Mouse (Mus musculus) E14TG2a.4 (cell line): ENCODE measurements around the gene Trip12.

ENCODE experiments used
- CTCF ChIP-seq: conservative IDR thresholded peaks from 2 replicates; pipeline ENCODE4 v1.5.1; 2014; ENCODE audit warnings: low read length
- NANOG ChIP-seq: IDR thresholded peaks from 2 replicates; pipeline ENCODE4 v1.6.1; 2014; ENCODE audit warnings: borderline replicate concordance, low read length, mixed read lengths
- POU5F1 ChIP-seq: IDR thresholded peaks from 2 replicates; pipeline ENCODE4 v1.6.1; 2014; ENCODE audit warnings: low read length, borderline replicate concordance

GRCm38 (mm10) chr1:84866231-84866630 is 25.9 kb upstream of the Trip12 start:
- TF ChIP-seq CTCF (no peak), POU5F1 (no peak), NANOG (no peak)
